Mouse (Mus musculus): Measurements from ENCODE around the gene F11. TPM values are rescaled to one million over a fixed set of nuclear protein-coding genes. Genes with fewer than 3 reads are reported as not detected.

The F11 gene
- total and polyA plus RNA-seq, 3 experiments, result not detected

- TF ChIP-seq ETS1 (conservative IDR thresholded peaks at IDR 0.05; ENCODE audit: low read depth, low read length) (no peak), BHLHE40 (IDR thresholded peaks at IDR 0.05; ENCODE audit: low read depth, low read length) (no peak)
Measured at GRCm38 (mm10) chr8:45255040-45255439, 6.8 kb downstream of the F11 start (continued).

GRCm38 (mm10) chr8:45254194-45254842 is 7.5 kb downstream of the F11 start:
- no peaks in the 10 kb centered on the region for H3K27me3 ChIP-seq (replicated peaks)
- no peak overlapping the region for H3K4me3 ChIP-seq (replicated peaks in 1 of 3; ENCODE audit: low read depth in 2 of 3, low read length in 2 of 3, poor library complexity in 1 of 3)
- H3K4me1 ChIP-seq (ENCODE audit: control insufficient read depth in 1 of 2, insufficient read depth in 2 of 2), result no peaks in the 10 kb centered on the region
- TF ChIP-seq RAD21 (IDR thresholded peaks at IDR 0.05; ENCODE audit: low read depth, low read length) (no peak), RCOR1 (conservative IDR thresholded peaks at IDR 0.05; ENCODE audit: low read depth, low read length) (no peak), JUN (IDR thresholded peaks at IDR 0.05; ENCODE audit: insufficient read depth, low read depth, low read length) (no peak), ZNF384 (IDR thresholded peaks at IDR 0.05; ENCODE audit: low read depth, low read length) (no peak), E2F4 (IDR thresholded peaks at IDR 0.05; ENCODE audit: insufficient replicate concordance, low read depth, low read length) (no peak), SMC3 (IDR thresholded peaks at IDR 0.05; ENCODE audit: low read depth, low read length) (no peak), ZMIZ1 (IDR thresholded peaks at IDR 0.05; ENCODE audit: low read depth, low read length) (no peak), EP300 (IDR thresholded peaks at IDR 0.05; ENCODE audit: low read length) (no peak), MEF2A (IDR thresholded peaks at IDR 0.05; ENCODE audit: borderline replicate concordance, low read depth, low read length) (no peak), ELF1 (IDR thresholded peaks at IDR 0.05; ENCODE audit: low read depth, low read length) (no peak), SIN3A (IDR thresholded peaks at IDR 0.05; ENCODE audit: low read length) (no peak), MAZ (IDR thresholded peaks at IDR 0.05; ENCODE audit: low read depth, low read length) (no peak), ZC3H11A (IDR thresholded peaks at IDR 0.05; ENCODE audit: low read depth, low read length) (no peak), NRF1 (IDR thresholded peaks at IDR 0.05; ENCODE audit: low read depth, low read length) (no peak), GABPA (IDR thresholded peaks at IDR 0.05; ENCODE audit: insufficient replicate concordance, low read depth, low read length) (no peak)
- in situ Hi-C loops (cut with MboI; ENCODE audit: low pct_ligation_motif_present, low pct_unique_long_range_greater_than_20kb, low sequenced_read_pairs) (no loop called here), dilution Hi-C loops (cut with MboI; ENCODE audit: extremely low pct_ligation_motif_present, extremely low pct_unique_long_range_greater_than_20kb, low sequenced_read_pairs) (no loop called here)
- H3K36me3 ChIP-seq (replicated peaks in 1 of 2; ENCODE audit: control insufficient read depth in 1 of 2, insufficient read depth in 1 of 2, low read length in 1 of 2), result no peaks in the 10 kb centered on the region
- peaks cover 15% of the 10 kb centered on the region for H3K9me3 ChIP-seq (replicated peaks; ENCODE audit: low read length)
- no peak for DNase-seq (ENCODE audit: extremely low read depth)
- no peak overlapping the region for H3K9ac ChIP-seq (ENCODE audit: insufficient read depth, low read depth)
- H3K79me2 ChIP-seq (replicated peaks; ENCODE audit: control insufficient read depth, extremely low read depth, insufficient read depth, poor library complexity, severe bottlenecking), result no peaks in the 10 kb centered on the region
- H3K27ac ChIP-seq (ENCODE audit: insufficient read depth, low read depth), result no peak overlapping the region
- H3K4me2 ChIP-seq (ENCODE audit: insufficient read depth, low read depth, poor library complexity, severe bottlenecking), result no peak overlapping the region

- peaks cover 20% of the 10 kb centered on the region for H3K9me3 ChIP-seq (replicated peaks; ENCODE audit: low read length)
- no peak for TF ChIP-seq IRF4 (IDR thresholded peaks at IDR 0.05; ENCODE audit: low read depth, low read length)
- no peak for TF ChIP-seq BHLHE40 (IDR thresholded peaks at IDR 0.05; ENCODE audit: low read depth, low read length)
- no peak for TF ChIP-seq TBP (conservative IDR thresholded peaks at IDR 0.05; ENCODE audit: low read depth, low read length)
- TF ChIP-seq NELFE (IDR thresholded peaks at IDR 0.05; ENCODE audit: low read depth, low read length), result no peak
- TF ChIP-seq ETS1 (conservative IDR thresholded peaks at IDR 0.05; ENCODE audit: low read depth, low read length), result no peak
- TF ChIP-seq MEF2A (IDR thresholded peaks at IDR 0.05; ENCODE audit: borderline replicate concordance, low read depth, low read length), result no peak
- H3K36me3 ChIP-seq (replicated peaks in 1 of 2; ENCODE audit: control insufficient read depth in 1 of 2, insufficient read depth in 1 of 2, low read length in 1 of 2), result no peaks in the 10 kb centered on the region
- dilution Hi-C loops (cut with MboI; ENCODE audit: extremely low pct_ligation_motif_present, extremely low pct_unique_long_range_greater_than_20kb, low sequenced_read_pairs) (no loop called here), in situ Hi-C loops (cut with MboI; ENCODE audit: low pct_ligation_motif_present, low pct_unique_long_range_greater_than_20kb, low sequenced_read_pairs) (no loop called here)
- no peaks in the 10 kb centered on the region for H3K79me2 ChIP-seq (replicated peaks; ENCODE audit: control insufficient read depth, extremely low read depth, insufficient read depth, poor library complexity, severe bottlenecking)
- no peak overlapping the region for H3K4me3 ChIP-seq (replicated peaks in 1 of 3; ENCODE audit: low read depth in 2 of 3, low read length in 2 of 3, poor library complexity in 1 of 3)
- H3K9ac ChIP-seq (ENCODE audit: insufficient read depth, low read depth), result no peak overlapping the region
- no peak overlapping the region for H3K27ac ChIP-seq (ENCODE audit: insufficient read depth, low read depth)
- H3K4me1 ChIP-seq (ENCODE audit: control insufficient read depth in 1 of 2, insufficient read depth in 2 of 2), result no peaks in the 10 kb centered on the region
- no peak overlapping the region for H3K4me2 ChIP-seq (ENCODE audit: insufficient read depth, low read depth, poor library complexity, severe bottlenecking)
- H3K27me3 ChIP-seq (replicated peaks), result no peaks in the 10 kb centered on the region
- DNase-seq (ENCODE audit: extremely low read depth), result no peak
Measured at GRCm38 (mm10) chr8:45253586-45253985, 8.2 kb downstream of the F11 start.
